Mouse (Mus musculus): ENCODE results near the gene Cd52.

GRCm38 (mm10) chr4:134047648-134048047, 47.2 kb downstream of the Cd52 start:
- TF ChIP-seq POLR2A (IDR thresholded peaks at IDR 0.05; ENCODE audit: insufficient read depth, low read depth, low read length) (no peak), CTCF (IDR thresholded peaks at IDR 0.05) (no peak), EP300 (IDR thresholded peaks at IDR 0.05; ENCODE audit: insufficient read depth, low read depth, low read length) (no peak)

Data from heart, adult 2 months (tissue).